Mouse (Mus musculus) inflammation-experienced regulatory T-cells, adult 16 weeks (primary cell): ENCODE measurements around the gene Cfap77. TPM values are rescaled to one million over a fixed set of nuclear protein-coding genes. Genes with fewer than 3 reads are reported as not detected.

ENCODE experiments used
- polyA plus RNA-seq: library from polyadenylated mRNA; unstranded; fragments of 100-300 nt; shearing (Covaris generic); gene quantifications from one replicate; pipeline ENCODE4 v1.2.1, GENCODE M21; 2017

Gene Cfap77
- 0.80 TPM for polyA plus RNA-seq

DNA sequence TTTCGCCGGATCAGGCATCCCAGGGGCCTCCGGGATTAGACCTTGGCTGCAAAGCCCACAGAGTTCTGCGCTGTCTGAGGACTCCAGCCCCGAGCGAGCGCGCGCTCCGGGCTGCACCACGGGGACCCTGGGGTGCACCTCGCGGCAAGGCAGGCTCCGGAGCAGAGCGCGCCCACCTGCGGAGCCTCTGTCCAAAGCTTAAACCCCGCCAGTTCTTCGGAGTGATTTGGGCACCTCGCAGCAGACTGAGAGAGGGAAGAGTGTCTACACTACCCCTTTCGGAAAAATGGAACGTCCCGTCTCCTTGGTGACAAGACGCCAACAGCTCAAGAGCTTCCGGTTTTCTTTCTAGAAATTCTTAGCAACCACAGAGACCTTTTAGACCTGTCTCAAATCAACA lies at the start of gene Cfap77:
Cfap77 (minus strand) TSS at position 76 of the 400 bp plus-strand sequence.

GRCm38 (mm10) chr2:29060135-29060597 lies 5.3 kb upstream of the Cfap77 start, which contains the start of gene Ttf1:
Ttf1 (plus strand) TSS chr2:29060262.

DNA sequence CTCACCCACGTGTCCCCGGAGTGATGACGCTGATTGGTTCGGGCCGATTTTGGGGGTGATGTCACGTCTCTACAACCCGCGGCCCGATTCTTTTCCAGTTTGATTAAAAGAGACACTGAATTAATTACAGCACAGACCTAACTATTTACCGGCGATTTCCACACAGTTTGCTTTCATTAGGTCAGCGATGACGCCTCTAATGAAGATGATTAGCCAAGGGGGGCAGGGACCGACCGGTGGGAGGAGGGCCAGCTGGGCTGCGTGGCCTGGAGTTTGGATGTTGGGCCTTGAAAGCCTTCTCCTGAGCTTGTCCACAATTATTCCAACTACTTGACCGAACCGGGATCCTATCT lies 138.4 kb downstream of the Cfap77 start, which contains the start of gene Barhl1:
Barhl1 (minus strand) TSS at position 156 of the 353 bp plus-strand sequence.

Other genes starting within 250 kb of the Cfap77 start
- gene Gtf3c4, start 214.7 kb downstream of the Cfap77 start, polyA plus RNA-seq: 17.7 TPM
- gene Ddx31, start 214.7 kb downstream of the Cfap77 start, polyA plus RNA-seq: 29.3 TPM
- not detected for gene Barhl1, start 138.4 kb downstream of the Cfap77 start, polyA plus RNA-seq
- 29.9 TPM for gene Ttf1, start 5.2 kb upstream of the Cfap77 start, polyA plus RNA-seq
- 41.1 TPM for gene Setx, start 69.1 kb upstream of the Cfap77 start, polyA plus RNA-seq
- 3.0 TPM for gene Ntng2, start 197.9 kb upstream of the Cfap77 start, polyA plus RNA-seq